Comparison of ENCODE assay signal across 23 mouse cellular contexts in genomic region chr19:28796966-28797365, GRCm38 (mm10). TPM values are rescaled to one million over a fixed set of nuclear protein-coding genes. Genes with fewer than 3 reads are reported as not detected.
A peak's percentile ranks its signal among the peaks of the same experiment; 100 is the strongest.
DNase-seq lines count a peak whose midpoint lies in the region; ATAC-seq lines count a peak whose summit lies in the region.
"Had no signal": no experiment of that assay in that cellular context is flagged by ENCODE, and none has a peak within 500 bp of the region (broad histone marks: within the 10 kb centered on the region; RNA-seq: fewer than 3 reads in every experiment).

No protein-coding gene starts in this region.

- 50% methylated on average over 1 of the region's 1 CpGs for WGBS in forebrain, embryonic 16.5 days

- no peak overlapping the region for H3K4me3 ChIP-seq in forebrain, embryonic 16.5 days (replicated peaks; ENCODE audit: low read length)
- H3K4me3 ChIP-seq: embryonic facial prominence, embryonic 10.5 days; embryonic facial prominence, embryonic 15.5 days; heart, embryonic 13.5 days had no signal

- no peaks in the 10 kb centered on the region for H3K36me3 ChIP-seq in forebrain, embryonic 16.5 days (ENCODE audit: control insufficient read depth, insufficient read depth)
- H3K36me3 ChIP-seq: embryonic facial prominence, embryonic 10.5 days; embryonic facial prominence, embryonic 15.5 days; heart, embryonic 13.5 days had no signal

- H3K27me3 ChIP-seq in forebrain, embryonic 16.5 days (replicated peaks; ENCODE audit: control insufficient read depth, insufficient read depth, low read length) = no peaks in the 10 kb centered on the region
- H3K27me3 ChIP-seq: embryonic facial prominence, embryonic 15.5 days; heart, embryonic 13.5 days had no signal

- peak overlapping the region; percentile 60 for H3K27ac ChIP-seq in forebrain, embryonic 16.5 days (ENCODE audit: low read length)
- H3K27ac ChIP-seq: embryonic facial prominence, embryonic 10.5 days; embryonic facial prominence, embryonic 15.5 days; heart, embryonic 13.5 days; hindbrain, embryonic 14.5 days; liver, embryonic 14.5 days had no signal

- no peak overlapping the region for H3K4me2 ChIP-seq in forebrain, embryonic 16.5 days (ENCODE audit: low read length)
- H3K4me2 ChIP-seq: embryonic facial prominence, embryonic 15.5 days; heart, embryonic 13.5 days; hindbrain, embryonic 14.5 days had no signal

- DNase-seq in layer of hippocampus, adult 11-12 months (ENCODE audit: low spot score) = peak; percentile 31
- DNase-seq in layer of hippocampus, postnatal 10 days (ENCODE audit: low spot score in 2 of 2) = no peak
- peak; percentile 85 for DNase-seq in brain, adult 2 months (ENCODE audit: low read depth, low spot score)
- DNase-seq in layer of hippocampus, postnatal 36 days = peak; percentile 19 to 25
- DNase-seq in adrenal gland, adult (ENCODE audit: inconsistent age in 2 of 2, low spot score in 1 of 2) = no peak
- DNase-seq in gastrocnemius, adult 18-20 months (ENCODE audit: low spot score) = no peak
- DNase-seq: adrenal gland, postnatal 25 days; cerebellum, adult 8-10 months; heart, postnatal 10 days; kidney, adult 9 months; kidney, postnatal 10 days; liver; lung, adult 2 months; lung, postnatal 10 days had no signal

- no peak for ATAC-seq in forebrain, embryonic 16.5 days
- ATAC-seq: CD4-positive, CD25-positive, alpha-beta regulatory T cell, adult 4 months; intestine, postnatal 0 days; midbrain, embryonic 16.5 days had no signal

- H3K9ac ChIP-seq in forebrain, embryonic 16.5 days (replicated peaks; ENCODE audit: low read depth, low read length) = no peak overlapping the region
- H3K9ac ChIP-seq: embryonic facial prominence, embryonic 15.5 days; heart, embryonic 13.5 days; hindbrain, embryonic 14.5 days; liver, embryonic 14.5 days had no signal

- H3K9me3 ChIP-seq in forebrain, embryonic 16.5 days (ENCODE audit: control insufficient read depth, low read length) = no peaks in the 10 kb centered on the region
- H3K9me3 ChIP-seq: embryonic facial prominence, embryonic 10.5 days; embryonic facial prominence, embryonic 15.5 days; heart, embryonic 13.5 days had no signal

- H3K4me1 ChIP-seq in forebrain, embryonic 16.5 days (replicated peaks; ENCODE audit: control insufficient read depth, insufficient read depth, low read length) = peaks cover 21% of the 10 kb centered on the region
- H3K4me1 ChIP-seq: embryonic facial prominence, embryonic 10.5 days; embryonic facial prominence, embryonic 15.5 days had no signal

RNA-seq across cellular contexts. Expression of gene Slc1a1, which starts 37.9 kb away (rescaled TPM):
- total RNA-seq in layer of hippocampus, postnatal 10 days (2021) = 100 to 1,000 TPM; 103 to 104 TPM
- polyA plus RNA-seq in forebrain, embryonic 16.5 days (2015; fragmentation: Nextera tagmentation; extraction: Ambion mirVana) = 37.5 and 44.7 TPM in 2 replicates
- 100 to 1,000 TPM; 138 to 140 TPM for total RNA-seq in layer of hippocampus, postnatal 36 days (2021)
- 1 to 10 TPM; 3.1 to 3.6 TPM for total RNA-seq in gastrocnemius, adult 18-20 months (2021)
- polyA plus RNA-seq: liver, embryonic 14.5 days had no signal

Comparison
In these comparisons a context has a peak if more than half of its experiments do, and no peak if none do; other contexts are left out.
1. DNase-seq: peak in layer of hippocampus, adult 11-12 months (single experiment), brain, adult 2 months (single experiment) and layer of hippocampus, postnatal 36 days (2 of 2); none in layer of hippocampus, postnatal 10 days (0 of 2), adrenal gland, adult (0 of 2) and gastrocnemius, adult 18-20 months (single experiment).
2. RNA of gene Slc1a1, which starts 37.9 kb away (total RNA-seq): 138 to 140 TPM in layer of hippocampus, postnatal 36 days and 103 to 104 TPM in layer of hippocampus, postnatal 10 days; 3.1 to 3.6 TPM in gastrocnemius, adult 18-20 months; every median in the first group is over 10 times any median in the second.